Mouse (Mus musculus) adrenal gland (tissue): Measurements from ENCODE around the gene Mettl24.

Experiments used
- intact Hi-C: fragments of 180-260 bp; cut with DNase I; formaldehyde crosslinking; loops from one replicate; pipeline ENCODE4 v1.15.1; 2025
- long read RNA-seq, 2 experiments: library from polyadenylated mRNA; unstranded; transcript quantifications; one replicate each; pipeline ENCODE4 v2.0.0; 2020; ENCODE audit warnings: borderline replicate concordance in 1 of 2; ENCODE audit not compliant: insufficient replicate concordance in 1 of 2

The Mettl24 gene
- long read RNA-seq, experiment 1, partial matches to known transcripts: 0 of 1 reads
- long read RNA-seq, experiment 1, other reads (novel, unspliced or antisense): 0 of 1 reads
- long read RNA-seq, experiment 2, partial matches to known transcripts: 0 of 1 reads
- long read RNA-seq, experiment 2, other reads (novel, unspliced or antisense): 0 of 1 reads

DNA sequence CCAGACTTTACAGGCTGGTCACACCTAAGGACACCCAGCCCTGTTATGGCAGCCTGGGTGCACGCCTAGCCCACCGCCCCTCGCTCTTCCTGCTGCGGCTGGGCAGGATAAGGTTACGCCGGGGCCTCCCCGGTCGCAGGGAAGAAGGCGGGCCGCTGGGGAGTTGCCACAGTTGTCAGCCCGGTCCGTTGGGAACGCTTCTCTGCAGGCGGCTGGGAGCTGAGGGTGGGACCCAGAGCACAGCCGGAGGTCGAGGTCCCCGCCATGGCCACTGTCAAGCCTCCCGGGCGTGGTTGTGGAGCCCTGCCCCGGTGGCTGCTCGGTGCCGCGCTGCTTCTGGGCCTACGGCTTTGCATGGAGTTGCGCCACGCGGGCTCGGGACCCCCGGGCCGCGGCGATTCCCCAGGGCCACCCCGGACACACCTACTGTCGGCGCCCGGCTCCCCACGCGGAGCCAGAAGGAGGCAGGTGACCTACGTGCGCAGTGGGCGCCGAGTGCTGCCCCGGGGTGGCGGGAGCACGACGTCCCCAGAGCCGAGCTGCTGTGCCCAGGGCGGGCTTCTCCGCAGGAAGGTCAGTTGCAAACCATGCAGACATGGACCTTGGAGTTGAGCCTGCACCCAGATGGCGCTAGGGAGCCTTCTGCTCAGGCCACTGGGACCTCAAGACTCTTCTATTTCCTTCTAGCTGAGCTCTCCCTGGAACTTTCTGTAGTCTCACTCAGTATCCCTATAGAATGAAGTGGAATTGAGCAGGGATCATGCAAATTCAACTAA, at the start of gene Mettl24:
Gene Mettl24 (plus strand): TSS at position 191 of the 776 bp plus-strand sequence.
- intact Hi-C loops: loop anchor here (10.0 kb wide), 1 partner anchor 202 kb away; the partner anchor contains the start of genes Cdc40 and Wasf1

DNA sequence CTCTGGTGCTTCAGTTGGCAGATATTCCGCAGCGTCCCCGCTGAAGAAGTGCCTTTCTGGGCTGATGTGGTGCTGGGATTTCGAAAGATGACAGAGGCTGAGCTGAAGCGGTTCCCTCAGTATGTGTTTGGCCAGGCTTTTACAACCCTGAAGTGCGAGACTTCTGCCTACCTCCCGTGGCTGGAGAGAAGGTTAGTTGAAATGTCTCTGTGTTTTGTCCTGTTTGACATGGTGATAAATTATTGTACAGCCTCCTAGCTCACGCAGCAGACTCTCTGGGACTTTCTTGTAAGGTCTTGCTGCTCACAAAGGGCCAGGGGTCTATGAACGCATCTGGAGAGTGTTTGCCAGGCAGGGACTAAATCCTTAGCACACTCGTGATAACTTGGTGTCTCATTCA, 45.8 kb upstream of the Mettl24 start:
- intact Hi-C loops: no loop called here

DNA sequence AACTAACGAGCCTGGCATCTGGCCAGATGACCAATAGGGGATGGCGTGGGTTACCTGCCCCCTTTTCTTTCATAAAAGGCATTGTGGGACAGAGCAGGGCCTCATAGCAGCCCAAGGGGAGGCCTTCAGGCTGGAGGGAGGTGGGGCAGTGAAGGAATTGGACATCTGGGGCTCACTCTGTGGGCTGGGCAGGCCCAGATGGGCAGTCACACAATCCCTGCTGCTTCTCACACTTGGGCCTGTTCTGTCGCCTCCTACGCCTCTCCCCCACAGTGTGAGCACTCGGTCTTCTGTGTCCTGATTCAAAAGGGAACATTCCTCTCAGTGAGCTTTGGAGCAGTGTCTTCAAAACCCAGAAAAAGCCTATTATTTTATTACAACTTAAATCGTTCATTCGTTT, 44.8 kb upstream of the Mettl24 start:
- intact Hi-C loops: no loop called here

- intact Hi-C loops: no loop called here
These were observed 44.0 kb upstream of the Mettl24 start for GRCm38 (mm10) chr10:40638823-40639819.

- intact Hi-C loops: loop anchor here (10.0 kb wide), 1 partner anchor 364 kb away; no protein-coding TSS in a partner anchor
These were observed 42.7 kb upstream of the Mettl24 start for GRCm38 (mm10) chr10:40640406-40640805.

GRCm38 (mm10) chr10:40641901-40642300, 41.2 kb upstream of the Mettl24 start:
- intact Hi-C loops: loop anchor here (10.0 kb wide), 1 partner anchor 363 kb away; no protein-coding TSS in a partner anchor

GRCm38 (mm10) chr10:40643126-40643525, 40.0 kb upstream of the Mettl24 start:
- intact Hi-C loops: loop anchor here (10.0 kb wide), 1 partner anchor 362 kb away; no protein-coding TSS in a partner anchor

DNA sequence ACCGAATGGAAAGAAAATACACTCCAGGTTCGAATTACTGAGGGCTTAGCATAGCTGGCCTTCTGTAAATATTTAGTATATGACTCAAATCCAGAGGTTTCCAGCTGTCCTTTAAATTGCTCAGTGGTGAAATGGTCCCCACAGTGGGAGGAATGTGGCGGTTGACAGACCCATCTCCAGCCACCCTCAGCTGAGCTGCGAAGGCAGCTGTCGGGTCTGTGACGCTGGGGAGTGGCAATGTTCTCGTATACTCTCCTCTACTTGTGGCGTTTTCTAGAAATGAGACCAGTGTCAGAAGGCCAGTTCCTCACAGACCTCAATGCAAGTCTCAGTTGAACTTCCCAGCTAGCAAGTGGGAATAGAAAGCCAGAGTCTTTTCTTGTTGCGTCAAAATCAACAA, 38.6 kb upstream of the Mettl24 start:
- intact Hi-C loops: loop anchor here (10.0 kb wide), 1 partner anchor 360 kb away; no protein-coding TSS in a partner anchor

DNA sequence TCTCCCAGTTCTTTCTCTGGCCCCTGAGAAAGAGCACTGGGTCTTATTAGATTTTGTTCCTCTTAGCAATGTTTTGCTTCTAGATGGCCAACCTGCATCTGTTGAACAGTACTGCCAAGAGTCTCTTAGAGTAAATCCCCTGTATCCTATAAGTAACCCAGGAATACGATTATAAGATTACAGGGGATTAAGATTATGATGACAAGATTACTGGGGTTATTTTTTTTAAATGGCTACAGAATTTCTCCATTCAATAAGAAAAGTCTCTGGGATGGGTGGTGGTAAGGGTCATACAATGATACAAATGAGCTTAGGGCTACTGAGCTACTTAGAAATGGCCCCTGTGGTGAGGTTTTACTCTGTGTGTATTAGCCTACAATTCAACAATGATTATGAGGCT, 37.7 kb upstream of the Mettl24 start:
- intact Hi-C loops: loop anchor here (10.0 kb wide), 1 partner anchor 359 kb away; no protein-coding TSS in a partner anchor

- intact Hi-C loops: loop anchor here (10.0 kb wide), 1 partner anchor 356 kb away; no protein-coding TSS in a partner anchor
These were observed 34.3 kb upstream of the Mettl24 start for GRCm38 (mm10) chr10:40648776-40649175.

GRCm38 (mm10) chr10:40649634-40650033, 33.4 kb upstream of the Mettl24 start:
- intact Hi-C loops: loop anchor here (5.0 to 10.0 kb wide), 3 partner anchors 233 to 635 kb away; partner anchors contain the start of genes Cdc40 and Wasf1

- intact Hi-C loops: loop anchor here (5.0 to 10.0 kb wide), 2 partner anchors 231 to 633 kb away; partner anchors contain the start of genes Cdc40 and Wasf1
These were observed 31.4 kb upstream of the Mettl24 start for GRCm38 (mm10) chr10:40651676-40652075.

- intact Hi-C loops: no loop called here
These were observed 17.8 kb upstream of the Mettl24 start for GRCm38 (mm10) chr10:40665270-40665669.

GRCm38 (mm10) chr10:40666943-40667342, 16.1 kb upstream of the Mettl24 start:
- intact Hi-C loops: no loop called here

DNA sequence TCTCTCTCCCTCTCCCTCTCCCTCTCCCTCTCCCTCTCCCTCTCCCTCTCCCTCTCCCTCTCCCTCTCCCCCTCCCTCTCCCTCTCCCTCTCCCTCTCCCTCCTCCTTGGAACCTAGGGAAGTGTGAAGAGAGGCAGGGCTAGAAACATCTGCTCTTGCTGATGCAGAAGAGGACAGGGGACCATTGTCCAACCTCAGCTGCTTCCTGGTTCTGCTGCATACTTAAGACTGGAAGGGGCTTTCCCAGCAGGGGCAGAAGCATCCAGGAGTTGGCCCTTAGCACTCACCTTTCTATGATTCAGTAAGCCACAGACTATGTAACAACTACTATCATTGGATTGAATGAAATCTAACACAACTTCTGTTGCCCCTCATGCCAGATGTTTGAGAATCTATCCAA, 14.4 kb upstream of the Mettl24 start:
- intact Hi-C loops: no loop called here

DNA sequence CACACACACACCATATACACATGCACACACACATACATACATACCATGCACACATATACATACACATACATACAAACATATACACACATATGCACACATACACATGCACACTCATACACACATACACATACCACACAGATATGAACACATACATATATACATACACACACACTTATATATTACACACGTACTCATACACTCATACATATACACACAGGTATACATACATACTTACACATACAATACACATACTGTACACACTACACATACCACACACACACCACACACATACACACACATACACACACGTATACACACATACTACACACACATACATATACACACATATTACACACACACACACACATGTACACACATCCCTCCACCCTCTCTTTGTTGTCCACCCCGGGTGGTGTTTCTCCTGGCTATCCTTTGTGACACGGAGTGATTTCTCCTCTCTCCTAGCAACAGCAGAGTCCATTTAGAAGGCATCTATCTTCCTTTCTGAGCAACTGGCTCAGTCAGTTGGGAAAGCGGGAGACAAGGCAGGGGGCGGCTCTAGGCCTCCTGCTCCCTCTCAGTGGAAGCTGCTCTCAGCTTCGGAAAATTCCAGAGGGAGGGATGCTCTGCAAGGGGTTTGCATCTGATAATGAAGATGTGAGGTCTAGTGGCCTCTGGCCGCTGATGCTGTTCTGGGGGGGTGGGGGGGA, 10.3 kb upstream of the Mettl24 start:
- intact Hi-C loops: no loop called here

GRCm38 (mm10) chr10:40673297-40673665, 9.8 kb upstream of the Mettl24 start:
- intact Hi-C loops: no loop called here

DNA sequence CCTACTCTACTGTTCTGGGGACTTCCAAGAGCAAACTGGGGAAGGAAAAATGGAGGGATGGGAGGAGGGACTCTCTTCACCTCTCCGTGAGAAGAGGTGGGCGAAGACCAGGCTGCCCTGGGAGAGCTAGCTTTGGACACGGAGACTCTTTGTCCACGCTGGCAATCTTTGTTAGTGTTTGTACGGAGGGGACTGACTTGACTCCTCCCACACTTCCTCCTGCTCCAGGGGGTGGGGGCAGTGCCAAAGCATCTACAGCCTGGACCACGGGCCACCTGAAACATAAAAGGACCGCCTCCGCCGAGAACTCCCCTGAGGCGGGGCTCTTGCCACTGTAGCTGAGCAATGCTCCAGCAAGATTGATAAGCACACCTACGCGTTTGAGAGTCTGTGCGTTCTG, 8.9 kb upstream of the Mettl24 start:
- intact Hi-C loops: no loop called here

- intact Hi-C loops: no loop called here
These were observed 7.2 kb upstream of the Mettl24 start for GRCm38 (mm10) chr10:40675921-40676320.

DNA sequence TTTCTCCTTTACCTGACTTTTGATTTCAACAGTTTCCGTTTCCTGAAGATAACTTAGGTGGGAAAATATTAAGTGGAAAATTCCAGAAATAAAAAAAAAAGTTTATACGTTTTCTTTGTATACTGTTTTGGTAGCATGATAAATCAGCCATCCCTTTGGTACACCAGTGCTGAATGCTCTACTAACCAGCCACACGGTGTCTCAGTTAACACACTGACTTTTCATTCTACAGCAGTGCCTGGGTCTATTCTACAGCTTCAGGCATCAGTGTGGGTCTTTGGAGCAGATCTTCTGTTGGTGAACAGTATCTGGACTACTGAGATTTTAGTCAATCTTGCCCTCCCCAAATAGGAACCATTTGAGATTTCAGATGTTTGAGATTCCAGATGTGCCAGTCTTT, 4.6 kb upstream of the Mettl24 start:
- intact Hi-C loops: no loop called here
